Mouse (Mus musculus) olfactory bulb, adult 2 months (tissue): ENCODE results near the gene Lpin1.

Source experiments
- CTCF ChIP-seq: fragments of 200-500 bp; IDR thresholded peaks from 2 replicates; pipeline ENCODE4 v1.5.1; 2012; ENCODE audit warnings: low read depth, mild to moderate bottlenecking, low read length, moderate library complexity; ENCODE audit not compliant: insufficient read depth
- POLR2A ChIP-seq: fragments of 200-500 bp; IDR thresholded peaks from 2 replicates; pipeline ENCODE4 v1.6.1; 2012; ENCODE audit warnings: mild to moderate bottlenecking, low read depth, low read length, moderate library complexity; ENCODE audit not compliant: insufficient read depth

GRCm38 (mm10) chr12:16648273-16648672, 37.5 kb upstream of the Lpin1 start:
- no peak for TF ChIP-seq CTCF
- TF ChIP-seq POLR2A = no peak
